Mouse (Mus musculus): Measurements from ENCODE around the gene Agrp. TPM values are rescaled to one million over a fixed set of nuclear protein-coding genes. Genes with fewer than 3 reads are reported as not detected.
A peak's percentile ranks its signal among the peaks of the same experiment; 100 is the strongest.

Agrp gene
- total RNA-seq (2021): not detected

- peak in 1 of 2 experiments; percentile 66 for DNase-seq (ENCODE audit: low spot score in 2 of 2)
- intact Hi-C loops (cut with DNase I): loop anchor here (1.0 to 5.0 kb wide), 4 partner anchors 13 to 71 kb away; partner anchors contain the start of gene Atp6v0d1
These were observed at the start of gene Agrp for GRCm38 (mm10) chr8:105636963-105637510. Gene Agrp (minus strand): TSS chr8:105637393.

- intact Hi-C loops (cut with DNase I): no loop called here
- no peak for DNase-seq (ENCODE audit: low spot score in 2 of 2)
These were observed 49.4 kb upstream of the Agrp start for GRCm38 (mm10) chr8:105686551-105686950.

GRCm38 (mm10) chr8:105685796-105686308 lies 48.7 kb upstream of the Agrp start, which contains the start of gene Carmil2:
Gene Carmil2 (plus strand): TSS chr8:105686274.
- no peak for DNase-seq (ENCODE audit: low spot score in 2 of 2)

GRCm38 (mm10) chr8:105685325-105685724 lies 48.1 kb upstream of the Agrp start:
- DNase-seq (ENCODE audit: low spot score in 2 of 2): no peak
- intact Hi-C loops (cut with DNase I): no loop called here

More at GRCm38 (mm10) chr8:105685796-105686308, 48.7 kb upstream of the Agrp start, which contains the start of gene Carmil2:
- intact Hi-C loops (cut with DNase I): no loop called here

GRCm38 (mm10) chr8:105677891-105678290 lies 40.7 kb upstream of the Agrp start:
- intact Hi-C loops (cut with DNase I): no loop called here
- no peak for DNase-seq (ENCODE audit: low spot score in 2 of 2)

- intact Hi-C loops (cut with DNase I): no loop called here
- no peak for DNase-seq (ENCODE audit: low spot score in 2 of 2)
These were observed 24.0 kb upstream of the Agrp start for GRCm38 (mm10) chr8:105661167-105661566.

- intact Hi-C loops (cut with DNase I): no loop called here
- no peak for DNase-seq (ENCODE audit: low spot score in 2 of 2)
These were observed 20.4 kb upstream of the Agrp start for GRCm38 (mm10) chr8:105657641-105658040.

- DNase-seq (ENCODE audit: low spot score in 2 of 2): no peak
- intact Hi-C loops (cut with DNase I): no loop called here
These were observed 11.7 kb upstream of the Agrp start for GRCm38 (mm10) chr8:105648929-105649328.

- intact Hi-C loops (cut with DNase I): no loop called here
- DNase-seq (ENCODE audit: low spot score in 2 of 2): no peak
These were observed 8.0 kb upstream of the Agrp start for GRCm38 (mm10) chr8:105645205-105645604.

GRCm38 (mm10) chr8:105640511-105640910 lies 3.3 kb upstream of the Agrp start:
- no peak for DNase-seq (ENCODE audit: low spot score in 2 of 2)
- intact Hi-C loops (cut with DNase I): no loop called here

GRCm38 (mm10) chr8:105639835-105640234 lies 2.6 kb upstream of the Agrp start:
- DNase-seq (ENCODE audit: low spot score in 2 of 2): no peak

GRCm38 (mm10) chr8:105638510-105638909 lies 1.3 kb upstream of the Agrp start:
- no peak for DNase-seq (ENCODE audit: low spot score in 2 of 2)
- intact Hi-C loops (cut with DNase I): loop anchor here (5.0 kb wide), 1 partner anchor 54 kb away; no protein-coding TSS in a partner anchor

More at GRCm38 (mm10) chr8:105639835-105640234, 2.6 kb upstream of the Agrp start:
- intact Hi-C loops (cut with DNase I): loop anchor here (5.0 kb wide), 1 partner anchor 52 kb away; no protein-coding TSS in a partner anchor

- DNase-seq (ENCODE audit: low spot score in 2 of 2): peak in 1 of 2 experiments; percentile 14
- intact Hi-C loops (cut with DNase I): loop anchor here (5.0 kb wide), 1 partner anchor 55 kb away; no protein-coding TSS in a partner anchor
These were observed 428 bp upstream of the Agrp start for GRCm38 (mm10) chr8:105637601-105638041.

- intact Hi-C loops (cut with DNase I): loop anchor here (1.0 to 5.0 kb wide), 4 partner anchors 12 to 70 kb away; partner anchors contain the start of gene Atp6v0d1
These were observed 903 bp downstream of the Agrp start, which contains the start of gene Ctcf for GRCm38 (mm10) chr8:105636018-105636962. Gene Ctcf (plus strand): TSS chr8:105636568.

GRCm38 (mm10) chr8:105635481-105635880 lies 1.7 kb downstream of the Agrp start:
- intact Hi-C loops (cut with DNase I): loop anchor here (5.0 kb wide), 1 partner anchor 57 kb away; no protein-coding TSS in a partner anchor
- DNase-seq (ENCODE audit: low spot score in 2 of 2): no peak

More at GRCm38 (mm10) chr8:105636018-105636962, 903 bp downstream of the Agrp start, which contains the start of gene Ctcf:
- peak; percentile 92 to 96 for DNase-seq (ENCODE audit: low spot score in 2 of 2)

- intact Hi-C loops (cut with DNase I): loop anchor here (5.0 kb wide), 1 partner anchor 57 kb away; no protein-coding TSS in a partner anchor
- DNase-seq (ENCODE audit: low spot score in 2 of 2): no peak
These were observed 2.3 kb downstream of the Agrp start for GRCm38 (mm10) chr8:105634771-105635458.

- no peak for DNase-seq (ENCODE audit: low spot score in 2 of 2)
- intact Hi-C loops (cut with DNase I): no loop called here
These were observed 7.9 kb downstream of the Agrp start for GRCm38 (mm10) chr8:105629337-105629736.

- intact Hi-C loops (cut with DNase I): no loop called here
- no peak for DNase-seq (ENCODE audit: low spot score in 2 of 2)
These were observed 11.1 kb downstream of the Agrp start for GRCm38 (mm10) chr8:105626086-105626485.

GRCm38 (mm10) chr8:105624831-105625230 lies 12.4 kb downstream of the Agrp start:
- DNase-seq (ENCODE audit: low spot score in 2 of 2): no peak
- intact Hi-C loops (cut with DNase I): loop anchor here (1.0 to 5.0 kb wide), 2 partner anchors 11 to 77 kb away; partner anchors contain the start of genes Acd, Ctcf and Pard6a

Measured in left cerebral cortex, postnatal 36 days (tissue).